Mouse (Mus musculus): ENCODE results near the gene Cyb5r3. TPM values are rescaled to one million over a fixed set of nuclear protein-coding genes. Genes with fewer than 3 reads are reported as not detected.

The Cyb5r3 gene
- polyA plus RNA-seq, 1 experiment from 2014 or later = 114 TPM

DNA sequence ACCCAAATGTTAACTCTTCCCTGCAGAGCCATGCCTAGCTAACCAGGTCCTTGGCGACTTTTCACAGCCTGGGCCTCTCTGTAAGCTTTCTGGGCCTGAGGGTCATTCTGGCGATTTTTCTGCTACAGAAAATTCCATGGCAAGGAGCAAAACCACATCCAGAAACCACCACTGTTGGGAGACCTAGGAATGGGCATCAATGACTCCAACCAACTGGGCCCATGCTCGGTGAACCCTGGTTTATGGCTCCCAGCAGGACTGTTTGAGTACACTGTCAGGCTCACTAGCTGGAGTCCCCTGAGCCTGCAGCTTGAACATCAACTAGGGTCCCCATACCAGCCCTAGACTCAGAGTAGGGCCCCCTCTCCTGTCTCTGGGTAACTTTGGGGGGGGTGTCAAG is 4.1 kb downstream of the Cyb5r3 start:
- H3K4me1 ChIP-seq (replicated peaks) = peaks cover 55% of the 10 kb centered on the region
- H3K27ac ChIP-seq = no peak overlapping the region
- ATAC-seq (replicated peaks; ENCODE audit: insufficient number of reproducible peaks, insufficient read depth, low FRiP score, low read depth) = no peak
- H3K4me3 ChIP-seq = no peak overlapping the region
- no peaks in the 10 kb centered on the region for H3K9me3 ChIP-seq (replicated peaks)
- H3K36me3 ChIP-seq = no peaks in the 10 kb centered on the region
- WGBS = 81% methylated on average over 3 of the region's 3 CpGs
- H3K9ac ChIP-seq = no peak overlapping the region
- H3K27me3 ChIP-seq = no peaks in the 10 kb centered on the region
- H3K4me2 ChIP-seq = no peak overlapping the region

- Histone ChIP-seq H3K9me3 (replicated peaks) (no peaks in the 10 kb centered on the region), H3K4me2 (no peak overlapping the region), H3K4me3 (no peak overlapping the region), H3K27ac (no peak overlapping the region), H3K4me1 (replicated peaks) (peaks cover 50% of the 10 kb centered on the region), H3K9ac (no peak overlapping the region), H3K36me3 (no peaks in the 10 kb centered on the region; the same call in 1 of the 2 replicates), H3K27me3 (no peaks in the 10 kb centered on the region)
- ATAC-seq (replicated peaks; ENCODE audit: insufficient number of reproducible peaks, insufficient read depth, low FRiP score, low read depth) = no peak
- 85% methylated on average over 8 of the region's 8 CpGs for WGBS
Measured at GRCm38 (mm10) chr15:83167550-83168065, 4.8 kb downstream of the Cyb5r3 start.

GRCm38 (mm10) chr15:83167126-83167525 is 5.3 kb downstream of the Cyb5r3 start:
- 67% methylated on average over 5 of the region's 5 CpGs for WGBS

GRCm38 (mm10) chr15:83166642-83167041 is 5.8 kb downstream of the Cyb5r3 start:
- peaks cover 50% of the 10 kb centered on the region for H3K4me1 ChIP-seq (replicated peaks)
- H3K4me3 ChIP-seq = no peak overlapping the region
- peaks cover 5% of the 10 kb centered on the region for H3K36me3 ChIP-seq
- H3K27me3 ChIP-seq = no peaks in the 10 kb centered on the region
- H3K4me2 ChIP-seq = no peak overlapping the region
- H3K9ac ChIP-seq = no peak overlapping the region
- WGBS = 66% methylated on average over 3 of the region's 3 CpGs
- H3K9me3 ChIP-seq (replicated peaks) = no peaks in the 10 kb centered on the region
- ATAC-seq (replicated peaks; ENCODE audit: insufficient number of reproducible peaks, insufficient read depth, low FRiP score, low read depth) = no peak
- peak overlapping the region; percentile 45; the same call in 1 of the 2 replicates for H3K27ac ChIP-seq

More at GRCm38 (mm10) chr15:83167126-83167525, 5.3 kb downstream of the Cyb5r3 start:
- H3K9ac ChIP-seq = no peak overlapping the region
- no peaks in the 10 kb centered on the region; the same call in 1 of the 2 replicates for H3K36me3 ChIP-seq
- no peak overlapping the region for H3K4me2 ChIP-seq
- H3K27me3 ChIP-seq = no peaks in the 10 kb centered on the region
- no peak for ATAC-seq (replicated peaks; ENCODE audit: insufficient number of reproducible peaks, insufficient read depth, low FRiP score, low read depth)
- no peak overlapping the region for H3K4me3 ChIP-seq
- no peaks in the 10 kb centered on the region for H3K9me3 ChIP-seq (replicated peaks)
- peaks cover 50% of the 10 kb centered on the region for H3K4me1 ChIP-seq (replicated peaks)
- peak overlapping the region; percentile 45; the same call in 1 of the 2 replicates for H3K27ac ChIP-seq

DNA sequence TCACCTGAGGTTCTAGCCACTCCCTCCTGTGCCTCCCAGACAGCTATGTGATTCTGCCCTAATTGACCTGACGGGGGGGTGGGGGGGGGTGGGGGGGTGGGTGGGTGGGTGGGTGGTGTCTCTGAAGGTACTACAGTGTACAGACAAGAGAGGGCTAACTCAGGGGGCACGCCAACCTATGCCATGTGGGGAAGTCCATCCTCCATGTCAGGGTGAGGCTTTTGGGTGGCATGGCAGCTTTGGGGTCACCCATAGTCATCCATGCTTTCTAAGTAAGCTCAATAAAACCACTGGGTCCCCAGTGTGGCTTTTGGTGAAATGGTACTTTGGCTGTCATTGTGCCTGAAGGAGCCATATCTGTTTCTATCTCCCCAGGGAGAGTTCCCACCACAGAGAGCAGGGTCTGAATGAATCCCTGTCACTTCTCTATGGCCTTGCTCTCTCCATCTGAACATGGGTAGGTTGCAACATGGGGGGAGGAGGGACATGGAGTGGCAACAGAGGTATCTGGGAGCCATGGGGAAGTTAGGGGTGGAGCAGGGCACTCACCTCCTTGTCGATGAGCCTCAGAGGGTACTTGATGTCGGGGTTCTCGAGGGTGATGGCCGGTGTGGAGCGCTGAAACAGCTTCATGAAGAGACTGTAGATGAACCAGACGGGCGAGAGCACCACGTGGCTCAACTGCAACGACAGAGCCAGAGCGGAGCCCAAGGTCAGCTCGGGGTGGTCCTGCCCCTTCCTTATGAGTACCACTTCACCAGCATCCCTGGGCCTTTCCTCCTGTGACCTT is 6.7 kb downstream of the Cyb5r3 start:
- 94% methylated on average over 13 of the region's 13 CpGs for WGBS
- Histone ChIP-seq H3K4me1 (replicated peaks) (peaks cover 41% of the 10 kb centered on the region), H3K4me2 (no peak overlapping the region), H3K4me3 (no peak overlapping the region), H3K27me3 (no peaks in the 10 kb centered on the region), H3K27ac (no peak overlapping the region), H3K36me3 (peaks cover 12% of the 10 kb centered on the region), H3K9me3 (replicated peaks) (no peaks in the 10 kb centered on the region), H3K9ac (no peak overlapping the region)
- ATAC-seq (replicated peaks; ENCODE audit: insufficient number of reproducible peaks, insufficient read depth, low FRiP score, low read depth) = no peak

DNA sequence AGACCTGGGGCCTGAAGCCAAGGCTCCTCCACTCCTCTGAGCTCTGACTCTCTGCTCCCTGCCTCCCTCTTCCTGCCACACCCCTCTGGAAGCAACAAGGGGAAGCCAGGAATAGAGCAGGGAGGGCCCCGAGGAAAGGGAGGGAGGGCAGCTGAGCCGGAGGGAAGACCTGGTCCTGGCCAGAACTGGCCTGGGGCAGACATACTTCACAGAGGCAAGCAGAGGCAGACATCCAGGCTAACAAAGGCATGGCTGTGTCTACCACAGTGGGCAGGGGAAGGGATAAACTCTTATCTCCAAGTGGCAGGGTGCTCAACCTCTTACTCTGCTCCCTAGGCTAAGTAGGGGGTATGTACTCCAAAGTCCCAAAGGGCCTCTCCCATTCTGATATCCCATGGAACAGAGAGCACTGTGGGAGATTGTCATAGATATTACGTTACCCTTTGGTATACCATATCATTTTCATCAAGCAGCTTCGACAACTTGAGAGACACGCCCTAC is 7.4 kb downstream of the Cyb5r3 start:
- WGBS = 48% methylated on average over 5 of the region's 5 CpGs
- no peak overlapping the region for H3K4me3 ChIP-seq
- H3K4me1 ChIP-seq (replicated peaks) = peaks cover 34% of the 10 kb centered on the region
- H3K27me3 ChIP-seq = no peaks in the 10 kb centered on the region
- ATAC-seq (replicated peaks; ENCODE audit: insufficient number of reproducible peaks, insufficient read depth, low FRiP score, low read depth) = peak; percentile 78
- no peaks in the 10 kb centered on the region for H3K9me3 ChIP-seq (replicated peaks)
- no peak overlapping the region for H3K4me2 ChIP-seq
- no peak overlapping the region for H3K9ac ChIP-seq
- H3K36me3 ChIP-seq = peaks cover 17% of the 10 kb centered on the region
- peak overlapping the region; percentile 67 for H3K27ac ChIP-seq

- H3K27me3 ChIP-seq = no peaks in the 10 kb centered on the region
- H3K9me3 ChIP-seq (replicated peaks) = no peaks in the 10 kb centered on the region
- H3K9ac ChIP-seq = no peak overlapping the region
- H3K27ac ChIP-seq = no peak overlapping the region
- ATAC-seq (replicated peaks; ENCODE audit: insufficient number of reproducible peaks, insufficient read depth, low FRiP score, low read depth) = no peak
- peaks cover 27% of the 10 kb centered on the region for H3K4me1 ChIP-seq (replicated peaks)
- peaks cover 33% of the 10 kb centered on the region for H3K36me3 ChIP-seq
- no peak overlapping the region for H3K4me3 ChIP-seq
- no peak overlapping the region for H3K4me2 ChIP-seq
- WGBS = 85% methylated on average over 11 of the region's 11 CpGs
Measured at GRCm38 (mm10) chr15:83162818-83163485, 9.4 kb downstream of the Cyb5r3 start.

GRCm38 (mm10) chr15:83162001-83162400 is 10.4 kb downstream of the Cyb5r3 start:
- Histone ChIP-seq H3K27me3 (no peaks in the 10 kb centered on the region), H3K4me2 (no peak overlapping the region), H3K36me3 (peaks cover 38% of the 10 kb centered on the region), H3K9me3 (replicated peaks) (no peaks in the 10 kb centered on the region), H3K9ac (no peak overlapping the region), H3K4me3 (no peak overlapping the region), H3K27ac (no peak overlapping the region), H3K4me1 (replicated peaks) (peaks cover 23% of the 10 kb centered on the region)
- no peak for ATAC-seq (replicated peaks; ENCODE audit: insufficient number of reproducible peaks, insufficient read depth, low FRiP score, low read depth)
- 93% methylated on average over 4 of the region's 4 CpGs for WGBS

- no peak overlapping the region for H3K4me2 ChIP-seq
- H3K27me3 ChIP-seq = no peaks in the 10 kb centered on the region
- H3K4me3 ChIP-seq = no peak overlapping the region
- no peak for ATAC-seq (replicated peaks; ENCODE audit: insufficient number of reproducible peaks, insufficient read depth, low FRiP score, low read depth)
- no peak overlapping the region for H3K9ac ChIP-seq
- no peak overlapping the region for H3K27ac ChIP-seq
- 71% methylated on average over 10 of the region's 10 CpGs for WGBS
- H3K4me1 ChIP-seq (replicated peaks) = peaks cover 16% of the 10 kb centered on the region
- no peaks in the 10 kb centered on the region for H3K9me3 ChIP-seq (replicated peaks)
- H3K36me3 ChIP-seq = peaks cover 38% of the 10 kb centered on the region
Measured at GRCm38 (mm10) chr15:83161062-83161748, 11.2 kb downstream of the Cyb5r3 start.

GRCm38 (mm10) chr15:83160561-83160960 is 11.8 kb downstream of the Cyb5r3 start:
- Histone ChIP-seq H3K4me3 (no peak overlapping the region), H3K27me3 (no peaks in the 10 kb centered on the region), H3K4me1 (replicated peaks) (peaks cover 10% of the 10 kb centered on the region), H3K27ac (no peak overlapping the region), H3K9me3 (replicated peaks) (no peaks in the 10 kb centered on the region), H3K36me3 (peaks cover 38% of the 10 kb centered on the region), H3K4me2 (no peak overlapping the region), H3K9ac (no peak overlapping the region)
- 96% methylated on average over 4 of the region's 4 CpGs for WGBS
- ATAC-seq (replicated peaks; ENCODE audit: insufficient number of reproducible peaks, insufficient read depth, low FRiP score, low read depth) = no peak

GRCm38 (mm10) chr15:83159823-83160222 is 12.6 kb downstream of the Cyb5r3 start:
- Histone ChIP-seq H3K9me3 (replicated peaks) (no peaks in the 10 kb centered on the region), H3K9ac (no peak overlapping the region), H3K4me1 (replicated peaks) (peaks cover 4% of the 10 kb centered on the region), H3K4me3 (no peak overlapping the region), H3K36me3 (peaks cover 38% of the 10 kb centered on the region), H3K27me3 (no peaks in the 10 kb centered on the region), H3K27ac (no peak overlapping the region), H3K4me2 (no peak overlapping the region)
- no peak for ATAC-seq (replicated peaks; ENCODE audit: insufficient number of reproducible peaks, insufficient read depth, low FRiP score, low read depth)
- 93% methylated on average over 9 of the region's 9 CpGs for WGBS

Measured in heart, embryonic 15.5 days (tissue).